Mouse (Mus musculus) neutrophil, adult 65 days (primary cell): ENCODE data around the gene Nfyc. TPM values are rescaled to one million over a fixed set of nuclear protein-coding genes. Genes with fewer than 3 reads are reported as not detected.

Experiments used
- total RNA-seq: library from RNA; stranded (reverse); gene quantifications from 2 replicates; pipeline ENCODE4 v1.2.4, GENCODE M21; 2023

Gene Nfyc
- total RNA-seq = 39.5 and 44.5 TPM in 2 replicates

GRCm38 (mm10) chr4:120831472-120831871, at the start of gene Nfyc:
Gene Nfyc (minus strand): TSS chr4:120831572.

GRCm38 (mm10) chr4:120854588-120855319, 23.4 kb upstream of the Nfyc start, which contains the start of gene Rims3:
Gene Rims3 (plus strand): TSS chr4:120854816.

GRCm38 (mm10) chr4:120747941-120748866, 83.2 kb downstream of the Nfyc start, which contains the start of gene Kcnq4:
Gene Kcnq4 (minus strand): TSS chr4:120748612.

Other genes starting within 250 kb of the Nfyc start
- 1.8 and 1.9 TPM in 2 replicates for gene Gm8439, start 242.8 kb downstream of the Nfyc start, total RNA-seq
- 1.1 and 1.4 TPM in 2 replicates for gene Cited4, start 165.0 kb downstream of the Nfyc start, total RNA-seq
- not detected in 2 replicates for gene Kcnq4, start 83.0 kb downstream of the Nfyc start, total RNA-seq
- 0.13 TPM in 1 of 2 replicates, not detected in the other for gene Rims3, start 23.2 kb upstream of the Nfyc start, total RNA-seq
- gene Exo5, start 93.4 kb upstream of the Nfyc start, total RNA-seq = 3.9 and 5.6 TPM in 2 replicates
- 2.0 and 5.1 TPM in 2 replicates for gene Zfp69, start 120.1 kb upstream of the Nfyc start, total RNA-seq
- gene Smap2, start 185.7 kb upstream of the Nfyc start, total RNA-seq = 206 and 219 TPM in 2 replicates
- gene Col9a2, start 207.8 kb upstream of the Nfyc start, total RNA-seq = not detected in 2 replicates